Comparison of ENCODE assay signal across 20 mouse cellular contexts in genomic region chr12:75339894-75340293, GRCm38 (mm10). TPM values are rescaled to one million over a fixed set of nuclear protein-coding genes. Genes with fewer than 3 reads are reported as not detected.
"Had no signal": no experiment of that assay in that cellular context is flagged by ENCODE, and none has a peak within 500 bp of the region (broad histone marks: within the 10 kb centered on the region; RNA-seq: fewer than 3 reads in every experiment).

No protein-coding gene starts in this region.

- H3K4me3 ChIP-seq: lung, embryonic 15.5 days; midbrain, embryonic 10.5 days; midbrain, embryonic 12.5 days; myocyte; neural tube, embryonic 12.5 days; stomach, embryonic 15.5 days had no signal

- H3K36me3 ChIP-seq: lung, embryonic 15.5 days; midbrain, embryonic 10.5 days; midbrain, embryonic 12.5 days; neural tube, embryonic 12.5 days; stomach, embryonic 15.5 days had no signal

- H3K9me3 ChIP-seq: lung, embryonic 15.5 days; midbrain, embryonic 10.5 days; midbrain, embryonic 12.5 days; neural tube, embryonic 12.5 days; stomach, embryonic 15.5 days had no signal

- H3K4me1 ChIP-seq: lung, embryonic 15.5 days; midbrain, embryonic 10.5 days; midbrain, embryonic 12.5 days; neural tube, embryonic 12.5 days; stomach, embryonic 15.5 days had no signal

- H3K27ac ChIP-seq: lung, embryonic 15.5 days; macrophage; midbrain, embryonic 10.5 days; midbrain, embryonic 12.5 days; neural tube, embryonic 12.5 days; stomach, embryonic 15.5 days; stomach, postnatal 0 days had no signal

- ATAC-seq: liver, postnatal 0 days; lung, postnatal 0 days; midbrain, embryonic 16.5 days had no signal

- DNase-seq: liver, postnatal 0 days; lung, adult 2 months; lung, postnatal 14 days; lung, postnatal 36 days; midbrain, embryonic 14.5 days; right cerebral cortex, postnatal 14 days; thymus, adult 2 months; thymus, postnatal 25 days; thymus, postnatal 4 days had no signal

- H3K27me3 ChIP-seq: lung, embryonic 15.5 days; midbrain, embryonic 12.5 days; neural tube, embryonic 12.5 days; stomach, embryonic 15.5 days had no signal

RNA-seq across cellular contexts. Expression of gene Rhoj, which starts 31.8 kb away (rescaled TPM):
- total RNA-seq: megakaryocyte-erythroid progenitor cell, adult 5-6 weeks had no signal
